Mouse (Mus musculus) inflammation-experienced regulatory T-cells, adult 6 months (primary cell): Measurements from ENCODE around the gene Olfr516. TPM values are rescaled to one million over a fixed set of nuclear protein-coding genes. Genes with fewer than 3 reads are reported as not detected.

Experiments
- ATAC-seq: one replicate; pipeline ENCODE4 v1.8.0; 2017
- polyA plus RNA-seq, 3 experiments: library from polyadenylated mRNA; unstranded; fragments of 100-300 nt; shearing (Covaris generic); gene quantifications; one replicate each; pipeline ENCODE4 v1.2.1; 2017

Olfr516 gene
- polyA plus RNA-seq = not detected

- ATAC-seq = no peak
These were observed at the start of gene Olfr516 for GRCm38 (mm10) chr7:108850429-108850828. Gene Olfr516, minus strand, starts transcription at chr7:108850529.

- no peak for ATAC-seq
These were observed 44.0 kb upstream of the Olfr516 start, which contains the start of gene Olfr519 for GRCm38 (mm10) chr7:108894320-108894719. Gene Olfr519, minus strand, starts transcription at chr7:108894420.

- ATAC-seq = no peak
These were observed 34.6 kb upstream of the Olfr516 start, which contains the start of gene Olfr518 for GRCm38 (mm10) chr7:108884906-108885305. Gene Olfr518, minus strand, starts transcription at chr7:108885006.

GRCm38 (mm10) chr7:108872279-108872678 lies 21.9 kb upstream of the Olfr516 start, which contains the start of gene Olfr517:
Gene Olfr517, minus strand, starts transcription at chr7:108872379.
- no peak for ATAC-seq

- ATAC-seq = no peak
These were observed 24.4 kb downstream of the Olfr516 start, which contains the start of gene Olfr514 for GRCm38 (mm10) chr7:108825897-108826296. Gene Olfr514, minus strand, starts transcription at chr7:108825997.

GRCm38 (mm10) chr7:108814593-108815215 lies 35.6 kb downstream of the Olfr516 start:
- peak; percentile 56 for ATAC-seq

GRCm38 (mm10) chr7:108797205-108797933 lies 53.0 kb downstream of the Olfr516 start:
- ATAC-seq = no peak

Other genes starting within 250 kb of the Olfr516 start
- not detected for gene Olfr506, start 239.7 kb downstream of the Olfr516 start, polyA plus RNA-seq
- not detected for gene Olfr507, start 228.7 kb downstream of the Olfr516 start, polyA plus RNA-seq
- gene Olfr508, start 220.5 kb downstream of the Olfr516 start, polyA plus RNA-seq = not detected
- gene Olfr509, start 198.6 kb downstream of the Olfr516 start, polyA plus RNA-seq = not detected
- not detected for gene Olfr510, start 184.1 kb downstream of the Olfr516 start, polyA plus RNA-seq
- not detected for gene Olfr512, start 137.2 kb downstream of the Olfr516 start, polyA plus RNA-seq
- gene Olfr513, start 99.6 kb downstream of the Olfr516 start, polyA plus RNA-seq = not detected
- not detected for gene Olfr514, start 24.5 kb downstream of the Olfr516 start, polyA plus RNA-seq
- not detected for gene Olfr517, start 21.9 kb upstream of the Olfr516 start, polyA plus RNA-seq
- gene Olfr518, start 34.5 kb upstream of the Olfr516 start, polyA plus RNA-seq = not detected
- not detected for gene Olfr519, start 43.9 kb upstream of the Olfr516 start, polyA plus RNA-seq
- gene Nlrp10, start 79.6 kb upstream of the Olfr516 start, polyA plus RNA-seq = under 1 TPM in 1 of 3 experiments, not detected in 2; 0.17 TPM
- 10 to 100 TPM; 29.7 to 43.3 (median 34.1) TPM for gene Eif3f, start 83.9 kb upstream of the Olfr516 start, polyA plus RNA-seq
- under 1 TPM; 0.26 to 0.55 (median 0.52) TPM for gene Tub, start 99.8 kb upstream of the Olfr516 start, polyA plus RNA-seq
- not detected for gene Ric3, start 232.8 kb upstream of the Olfr516 start, polyA plus RNA-seq